12 mouse cellular contexts compared by ENCODE assay signal in the genomic region with DNA sequence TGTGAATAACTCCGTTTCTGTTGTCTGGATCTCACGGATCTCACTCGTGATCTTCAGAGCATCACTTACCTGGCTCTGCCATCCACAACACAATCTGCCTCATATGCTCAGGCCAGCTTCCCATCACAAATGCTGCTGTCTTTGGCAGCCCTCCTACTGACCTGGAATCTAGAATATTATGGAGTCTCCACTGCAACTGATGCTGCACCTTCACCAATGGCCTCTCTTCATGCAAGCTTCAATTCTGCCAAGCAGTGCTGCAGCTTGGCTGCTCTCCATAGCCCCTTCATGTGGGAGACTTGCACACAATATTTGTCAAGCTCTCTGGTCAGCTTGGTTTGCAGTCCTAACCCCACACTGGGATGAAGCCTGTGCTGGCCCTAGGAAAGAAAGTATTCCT.
"Had no signal": no experiment of that assay in that cellular context is flagged by ENCODE, and none has a peak within 500 bp of the region (broad histone marks: within the 10 kb centered on the region; RNA-seq: fewer than 3 reads in every experiment).

No protein-coding gene starts in this region.

- DNase-seq: retina, postnatal 1 day; right cerebral cortex, adult 18-20 months; right cerebral cortex, postnatal 14 days; right cerebral cortex, postnatal 25 days; right cerebral cortex, postnatal 4 days; spleen, adult 18-20 months; thymus, adult 18-20 months; thymus, adult 2 months; thymus, postnatal 14 days; thymus, postnatal 25 days; thymus, postnatal 36 days; thymus, postnatal 4 days had no signal
